Mouse (Mus musculus) brain, adult 2 months (tissue): ENCODE results near the gene Scmh1.
A peak's percentile ranks its signal among the peaks of the same experiment; 100 is the strongest.

Experiments used
- DNase-seq: peaks from one replicate; pipeline ENCODE4 v3.0.0; 2011; ENCODE audit warnings: low read depth, low spot score

The Scmh1 gene

GRCm38 (mm10) chr4:120544896-120545295, 139.8 kb downstream of the Scmh1 start:
- DNase-seq: no peak

GRCm38 (mm10) chr4:120556592-120556991, 151.5 kb downstream of the Scmh1 start:
- DNase-seq: no peak

DNA sequence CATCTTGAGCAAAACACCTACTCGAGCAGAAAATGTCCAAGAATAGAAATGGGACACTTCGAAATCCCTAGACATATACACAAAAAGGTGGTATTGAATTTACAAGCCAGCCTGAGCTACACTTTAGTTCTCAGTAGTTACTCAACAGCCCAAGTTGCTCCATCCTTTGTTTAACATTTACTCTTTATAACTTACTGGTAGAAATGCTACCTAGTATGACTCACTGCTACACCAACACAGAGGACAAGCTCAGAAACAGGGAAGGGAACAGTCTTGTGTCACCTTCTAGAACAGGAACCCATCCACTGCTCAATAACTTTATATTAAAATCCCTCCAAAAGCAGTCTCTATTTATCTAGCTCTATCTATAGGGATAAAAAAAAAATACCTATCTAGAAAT, 160.6 kb downstream of the Scmh1 start:
- peak; percentile 35 for DNase-seq

DNA sequence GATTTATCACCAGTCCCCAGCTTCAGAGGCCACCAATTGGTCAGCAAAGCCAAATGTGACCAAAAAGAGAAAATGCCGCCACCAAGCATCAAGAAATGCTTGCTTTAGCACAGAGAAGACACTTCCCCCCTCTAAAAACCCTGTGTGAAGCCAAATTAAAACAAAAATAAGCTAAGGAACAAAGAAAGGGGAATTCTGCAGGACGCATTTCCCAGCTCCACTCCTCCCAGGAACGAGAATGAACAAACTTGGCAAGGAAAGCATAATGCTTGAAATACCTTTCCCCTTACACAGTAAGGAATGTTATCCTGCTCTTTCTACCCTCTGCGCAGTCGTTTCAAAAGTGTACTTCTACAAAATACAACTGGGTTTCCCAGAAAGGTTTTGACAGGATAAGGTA, 162.9 kb downstream of the Scmh1 start:
- DNase-seq: no peak

DNA sequence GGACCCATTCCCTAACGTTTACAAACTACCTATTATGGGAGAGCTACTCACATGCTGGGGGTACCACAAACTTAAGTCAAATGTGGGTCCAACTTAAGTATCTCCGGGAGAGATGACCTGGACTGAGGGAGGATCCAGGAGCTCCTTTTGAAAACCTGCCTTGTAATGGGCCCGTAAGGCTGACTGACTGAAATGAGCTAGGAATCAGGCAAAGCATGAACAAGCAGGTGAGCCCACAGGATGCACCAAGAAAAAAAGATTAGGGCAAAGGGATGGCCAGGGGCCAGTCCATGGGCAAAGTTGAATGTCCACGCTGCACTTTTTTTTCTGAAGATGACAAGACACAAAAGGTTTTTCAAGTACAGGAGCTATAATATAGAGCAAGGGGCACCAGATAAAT, 163.9 kb downstream of the Scmh1 start:
- no peak for DNase-seq

- DNase-seq: peak; percentile 97
These were observed 164.7 kb downstream of the Scmh1 start, which contains the start of gene Ctps for GRCm38 (mm10) chr4:120569486-120570437. TSS of gene Ctps (minus strand) at chr4:120570276.

DNA sequence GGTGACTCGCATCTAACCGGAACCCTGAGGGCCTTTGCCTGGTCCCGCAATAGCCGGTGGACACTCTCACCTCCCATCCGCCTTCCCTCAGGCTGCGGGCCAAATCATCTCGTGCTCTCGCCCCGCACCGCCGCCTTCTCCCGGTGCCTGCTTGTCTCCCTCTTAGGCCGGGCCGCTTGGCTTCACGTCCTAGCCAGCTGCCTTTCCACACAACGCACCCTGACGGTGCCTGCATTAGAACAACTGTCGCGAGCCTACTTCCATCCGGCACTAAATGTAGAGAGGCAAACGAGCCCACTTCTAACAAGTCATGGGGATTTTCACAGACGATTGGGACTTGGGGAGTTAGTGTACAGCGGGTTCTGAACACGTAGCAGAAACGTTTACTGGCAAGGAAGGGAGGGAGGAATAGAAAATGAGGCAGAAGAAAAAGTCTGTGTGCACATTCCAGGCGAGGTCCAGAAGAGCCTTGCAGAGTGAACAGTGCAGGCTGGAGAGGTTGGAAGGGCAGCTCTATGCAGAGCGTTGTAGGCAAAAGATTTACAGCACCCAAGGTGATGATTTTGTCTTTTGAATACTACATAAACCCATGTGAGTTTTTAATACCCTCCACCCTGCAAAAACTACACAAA, 165.5 kb downstream of the Scmh1 start:
- DNase-seq: no peak

DNA sequence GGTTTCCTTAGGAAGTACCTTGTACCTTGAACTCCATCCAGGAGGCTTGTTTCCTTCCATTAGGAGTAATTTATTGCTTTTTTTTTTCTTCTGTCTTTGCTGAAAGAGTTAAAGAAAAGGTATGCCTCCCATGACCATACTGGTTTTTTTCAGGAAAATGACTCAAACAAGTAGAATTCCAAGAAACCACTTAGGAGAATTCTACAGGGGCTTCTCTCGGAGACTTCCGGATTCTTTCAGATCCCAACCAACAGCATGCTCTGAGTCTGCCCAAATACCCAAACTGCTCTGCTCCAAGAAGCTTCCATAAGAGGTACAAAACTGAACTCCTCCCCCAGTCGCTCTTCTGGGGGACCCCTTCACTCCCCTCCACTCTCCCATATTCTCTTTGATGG, 166.0 kb downstream of the Scmh1 start:
- no peak for DNase-seq

DNA sequence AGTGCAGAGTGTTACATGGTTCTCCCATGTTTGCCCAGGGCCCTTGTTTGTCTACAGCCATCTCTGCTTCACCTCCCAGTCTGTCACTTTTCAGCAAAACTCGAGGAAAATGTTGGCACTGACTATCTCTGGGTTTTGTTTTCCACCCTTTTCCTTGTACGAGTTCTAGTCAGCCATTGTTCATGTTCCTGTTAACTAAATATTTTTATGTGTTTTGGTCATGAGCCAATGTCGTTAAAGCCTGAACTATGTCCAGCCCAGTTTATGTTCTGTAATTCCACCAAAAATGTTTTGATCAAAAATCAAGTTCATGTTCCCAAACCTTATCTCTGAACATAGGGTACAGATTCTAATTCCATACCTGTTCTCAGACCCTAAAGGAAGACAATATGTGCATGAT, 166.6 kb downstream of the Scmh1 start:
- no peak for DNase-seq
